Mouse (Mus musculus): ENCODE measurements around the gene Olfr368. TPM values are rescaled to one million over a fixed set of nuclear protein-coding genes. Genes with fewer than 3 reads are reported as not detected.

Gene Olfr368
- not detected for total RNA-seq (2023)

GRCm38 (mm10) chr2:37326215-37326614, at the start of gene Olfr368:
Olfr368 (plus strand) TSS chr2:37326515.

GRCm38 (mm10) chr2:37358633-37359540, 32.6 kb downstream of the Olfr368 start, which contains the start of gene Pdcl:
Pdcl (minus strand) TSS chr2:37359332.

Other genes starting within 250 kb of the Olfr368 start
- not detected for gene Olfr361, start 237.2 kb upstream of the Olfr368 start, total RNA-seq (2023)
- gene Olfr362, start 208.6 kb upstream of the Olfr368 start, total RNA-seq (2023), result not detected
- not detected for gene Olfr364-ps1, start 187.2 kb upstream of the Olfr368 start, total RNA-seq (2023)
- not detected for gene Olfr365, start 138.3 kb upstream of the Olfr368 start, total RNA-seq (2023)
- not detected for gene Olfr366, start 114.9 kb upstream of the Olfr368 start, total RNA-seq (2023)
- gene Pdcl, start 32.8 kb downstream of the Olfr368 start, total RNA-seq (2023), result 10 to 100 TPM; 29.7 to 32.7 TPM
- gene Rc3h2, start 96.4 kb downstream of the Olfr368 start, total RNA-seq (2023), result 10 to 100 TPM; 43.4 to 45.3 TPM
- 1 to 10 TPM; 2.9 to 3.4 TPM for gene Zbtb26, start 116.6 kb downstream of the Olfr368 start, total RNA-seq (2023)
- 1 to 10 TPM; 8.1 to 8.5 TPM for gene Zbtb6, start 116.7 kb downstream of the Olfr368 start, total RNA-seq (2023)
- gene Rabgap1, start 116.8 kb downstream of the Olfr368 start, total RNA-seq (2023), result 10 to 100 TPM; 20.4 to 25.7 TPM
- gene Gpr21, start 189.8 kb downstream of the Olfr368 start, total RNA-seq (2023), result 1 to 10 TPM; 1.5 to 2.0 TPM

Measured in neutrophil, adult 83 days (primary cell).